Mouse (Mus musculus): Measurements from ENCODE around the gene Lck. TPM values are rescaled to one million over a fixed set of nuclear protein-coding genes. Genes with fewer than 3 reads are reported as not detected.

Lck gene
- polyA plus RNA-seq, 1 experiment from 2014 or later = 12.6 TPM

GRCm38 (mm10) chr4:129513086-129513767 lies 60.2 kb downstream of the Lck start, which contains the start of gene Marcksl1:
Gene Marcksl1 (plus strand): TSS chr4:129513581.
- peak within 1 kb of the TSS; percentile 98 for H3K27ac ChIP-seq
- peaks cover 47% of the 10 kb centered on the region for H3K4me1 ChIP-seq
- peak; percentile 81 for ATAC-seq (ENCODE audit: insufficient number of reproducible peaks, insufficient read depth, low FRiP score, low TSS enrichment)
- 4% methylated on average over 45 of the region's 47 CpGs for WGBS
- peak within 1 kb of the TSS; percentile 100 for H3K9ac ChIP-seq
- H3K4me2 ChIP-seq (replicated peaks) = peak within 1 kb of the TSS; percentile 92
- H3K9me3 ChIP-seq = no peaks in the 10 kb centered on the region
- peak within 1 kb of the TSS; percentile 99 for H3K4me3 ChIP-seq
- peaks cover 29% of the 10 kb centered on the region for H3K36me3 ChIP-seq
- no peaks in the 10 kb centered on the region for H3K27me3 ChIP-seq

GRCm38 (mm10) chr4:129511413-129512096 lies 61.9 kb downstream of the Lck start:
- Histone ChIP-seq H3K4me3 (no peak overlapping the region), H3K27me3 (no peaks in the 10 kb centered on the region), H3K9ac (0 out of 2 replicates have a peak overlapping the region, but pooled peaks have one; percentile 29), H3K4me2 (replicated peaks) (no peak overlapping the region), H3K36me3 (peaks cover 16% of the 10 kb centered on the region), H3K4me1 (peaks cover 46% of the 10 kb centered on the region), H3K9me3 (no peaks in the 10 kb centered on the region), H3K27ac (peak overlapping the region; percentile 58; the same call in 1 of the 2 replicates)
- WGBS = 18% methylated on average over 6 of the region's 6 CpGs
- no peak for ATAC-seq (ENCODE audit: insufficient number of reproducible peaks, insufficient read depth, low FRiP score, low TSS enrichment)

- H3K27ac ChIP-seq = peak overlapping the region; percentile 58; the same call in 1 of the 2 replicates
- peaks cover 10% of the 10 kb centered on the region; the same call in 1 of the 2 replicates for H3K36me3 ChIP-seq
- H3K4me3 ChIP-seq = no peak overlapping the region
- no peaks in the 10 kb centered on the region for H3K27me3 ChIP-seq
- 34% methylated on average over 6 of the region's 6 CpGs for WGBS
- ATAC-seq (ENCODE audit: insufficient number of reproducible peaks, insufficient read depth, low FRiP score, low TSS enrichment) = no peak
- no peaks in the 10 kb centered on the region for H3K9me3 ChIP-seq
- H3K4me1 ChIP-seq = peaks cover 43% of the 10 kb centered on the region
- no peak overlapping the region for H3K4me2 ChIP-seq (replicated peaks)
- H3K9ac ChIP-seq = no peak overlapping the region
These were observed 62.6 kb downstream of the Lck start for GRCm38 (mm10) chr4:129510723-129511412.

GRCm38 (mm10) chr4:129509650-129510049 lies 63.8 kb downstream of the Lck start:
- Histone ChIP-seq H3K4me3 (no peak overlapping the region), H3K27ac (peak overlapping the region; percentile 60; the same call in 1 of the 2 replicates), H3K9ac (0 out of 2 replicates have a peak overlapping the region, but pooled peaks have one; percentile 30), H3K9me3 (no peaks in the 10 kb centered on the region), H3K4me1 (peaks cover 32% of the 10 kb centered on the region), H3K27me3 (no peaks in the 10 kb centered on the region), H3K36me3 (no peaks in the 10 kb centered on the region), H3K4me2 (replicated peaks) (no peak overlapping the region)
- ATAC-seq (ENCODE audit: insufficient number of reproducible peaks, insufficient read depth, low FRiP score, low TSS enrichment) = no peak
- WGBS = 70% methylated on average over 3 of the region's 3 CpGs

DNA sequence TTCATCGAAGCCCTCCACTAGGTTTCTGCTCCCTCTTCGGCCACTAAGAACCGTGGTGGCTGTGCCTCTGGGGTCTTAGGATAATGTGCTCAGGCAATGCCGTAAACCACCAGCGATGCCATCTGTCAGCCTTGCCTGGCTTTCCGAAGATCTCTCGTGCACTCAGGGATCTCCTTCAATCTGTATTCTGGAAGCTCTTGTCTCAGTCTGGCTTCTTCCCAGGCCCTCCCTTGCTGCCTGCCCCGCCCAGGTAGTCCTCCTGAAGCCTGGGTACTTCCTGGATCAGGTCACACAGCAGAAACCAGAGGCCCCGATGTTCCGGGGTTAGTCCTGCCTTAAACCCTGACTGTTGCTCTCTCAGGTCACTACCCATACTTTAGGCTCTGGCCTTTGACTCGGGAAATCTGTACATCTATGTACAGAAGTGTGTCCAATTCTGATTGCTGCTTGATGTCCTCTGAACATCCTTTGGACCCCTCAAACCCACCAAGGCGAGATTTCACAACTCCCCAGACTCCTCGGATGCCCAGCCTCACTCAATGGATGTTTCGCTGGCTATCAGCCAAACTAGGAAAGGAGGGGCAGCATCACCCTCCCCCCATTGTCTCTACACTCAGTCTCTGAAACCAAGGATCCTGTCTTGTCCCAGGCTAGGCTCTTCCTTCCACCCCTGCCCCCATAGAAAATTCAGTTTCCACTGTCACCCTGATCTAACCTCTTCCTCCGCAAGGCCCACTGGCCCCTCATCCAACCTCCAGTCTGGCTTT lies 64.4 kb downstream of the Lck start:
- H3K36me3 ChIP-seq = no peaks in the 10 kb centered on the region
- H3K4me2 ChIP-seq (replicated peaks) = no peak overlapping the region
- WGBS = 65% methylated on average over 15 of the region's 15 CpGs
- no peaks in the 10 kb centered on the region for H3K9me3 ChIP-seq
- H3K9ac ChIP-seq = 0 out of 2 replicates have a peak overlapping the region, but pooled peaks have one; percentile 30
- H3K4me3 ChIP-seq = no peak overlapping the region
- H3K27me3 ChIP-seq = no peaks in the 10 kb centered on the region
- ATAC-seq (ENCODE audit: insufficient number of reproducible peaks, insufficient read depth, low FRiP score, low TSS enrichment) = no peak
- peaks cover 32% of the 10 kb centered on the region for H3K4me1 ChIP-seq
- H3K27ac ChIP-seq = peak overlapping the region; percentile 60; the same call in 1 of the 2 replicates

GRCm38 (mm10) chr4:129508237-129508515 lies 65.3 kb downstream of the Lck start:
- ATAC-seq (ENCODE audit: insufficient number of reproducible peaks, insufficient read depth, low FRiP score, low TSS enrichment) = no peak
- no peak overlapping the region for H3K9ac ChIP-seq
- 59% methylated on average over 3 of the region's 3 CpGs for WGBS

GRCm38 (mm10) chr4:129507434-129508236 lies 65.8 kb downstream of the Lck start:
- H3K4me1 ChIP-seq = peaks cover 34% of the 10 kb centered on the region
- no peak overlapping the region for H3K9ac ChIP-seq
- WGBS = 61% methylated on average over 9 of the region's 10 CpGs
- ATAC-seq (ENCODE audit: insufficient number of reproducible peaks, insufficient read depth, low FRiP score, low TSS enrichment) = no peak
- H3K27ac ChIP-seq = no peak overlapping the region
- no peak overlapping the region for H3K4me2 ChIP-seq (replicated peaks)
- H3K36me3 ChIP-seq = no peaks in the 10 kb centered on the region
- no peaks in the 10 kb centered on the region for H3K9me3 ChIP-seq
- H3K27me3 ChIP-seq = no peaks in the 10 kb centered on the region
- no peak overlapping the region for H3K4me3 ChIP-seq

More at GRCm38 (mm10) chr4:129508237-129508515, 65.3 kb downstream of the Lck start:
- Histone ChIP-seq H3K4me1 (peaks cover 36% of the 10 kb centered on the region), H3K4me3 (no peak overlapping the region), H3K27ac (no peak overlapping the region), H3K9me3 (no peaks in the 10 kb centered on the region), H3K4me2 (replicated peaks) (no peak overlapping the region), H3K27me3 (no peaks in the 10 kb centered on the region), H3K36me3 (no peaks in the 10 kb centered on the region)

GRCm38 (mm10) chr4:129505511-129505910 lies 67.9 kb downstream of the Lck start:
- ATAC-seq (ENCODE audit: insufficient number of reproducible peaks, insufficient read depth, low FRiP score, low TSS enrichment) = no peak
- whole genome bisulfite sequencing = 85% methylated on average over 3 of the region's 3 CpGs
- Histone ChIP-seq H3K4me2 (replicated peaks) (no peak overlapping the region), H3K27me3 (no peaks in the 10 kb centered on the region), H3K9me3 (no peaks in the 10 kb centered on the region), H3K27ac (no peak overlapping the region), H3K4me3 (no peak overlapping the region), H3K36me3 (no peaks in the 10 kb centered on the region), H3K9ac (no peak overlapping the region), H3K4me1 (peaks cover 21% of the 10 kb centered on the region; the same call in 1 of the 2 replicates)

GRCm38 (mm10) chr4:129502901-129503444 lies 70.5 kb downstream of the Lck start:
- WGBS = 65% methylated on average over 11 of the region's 11 CpGs
- H3K9me3 ChIP-seq = no peaks in the 10 kb centered on the region

DNA sequence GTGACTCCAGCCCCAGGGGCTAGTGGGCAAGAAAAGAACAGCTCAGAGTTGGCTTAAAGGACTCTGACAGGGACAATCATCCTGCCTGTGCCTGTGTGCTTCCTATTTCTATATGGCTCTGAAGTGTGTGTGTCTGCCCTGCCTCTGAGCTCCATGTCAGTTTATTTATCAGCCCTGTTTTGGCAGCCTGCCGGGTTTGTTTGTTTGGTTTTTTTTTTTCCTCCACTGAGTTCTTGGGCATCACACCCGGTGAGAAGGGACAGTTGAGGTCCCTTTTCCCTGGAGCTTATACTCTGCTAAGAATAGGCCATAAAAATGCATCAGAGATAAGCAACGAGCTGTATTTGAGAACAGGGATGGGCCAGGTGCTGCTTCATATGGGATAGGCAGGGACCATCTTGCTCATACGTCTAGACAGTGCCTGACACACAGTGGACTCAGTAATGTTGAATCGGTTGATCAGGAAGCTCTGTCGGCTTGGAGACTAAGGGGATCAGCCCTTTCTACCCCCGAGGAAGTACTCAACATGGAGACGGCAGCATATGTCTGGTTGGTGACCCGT lies 71.0 kb downstream of the Lck start:
- H3K4me2 ChIP-seq (replicated peaks) = no peak overlapping the region
- 69% methylated on average over 9 of the region's 9 CpGs for WGBS
- H3K9ac ChIP-seq = no peak overlapping the region
- no peaks in the 10 kb centered on the region for H3K9me3 ChIP-seq
- no peak for ATAC-seq (ENCODE audit: insufficient number of reproducible peaks, insufficient read depth, low FRiP score, low TSS enrichment)
- peaks cover 10% of the 10 kb centered on the region; the same call in 1 of the 2 replicates for H3K4me1 ChIP-seq
- no peaks in the 10 kb centered on the region for H3K27me3 ChIP-seq
- no peak overlapping the region for H3K4me3 ChIP-seq
- H3K27ac ChIP-seq = no peak overlapping the region
- no peaks in the 10 kb centered on the region for H3K36me3 ChIP-seq

More at GRCm38 (mm10) chr4:129502901-129503444, 70.5 kb downstream of the Lck start:
- Histone ChIP-seq H3K27ac (no peak overlapping the region), H3K27me3 (no peaks in the 10 kb centered on the region), H3K4me2 (replicated peaks) (no peak overlapping the region), H3K36me3 (no peaks in the 10 kb centered on the region), H3K4me1 (peaks cover 10% of the 10 kb centered on the region; the same call in 1 of the 2 replicates), H3K9ac (no peak overlapping the region), H3K4me3 (no peak overlapping the region)
- ATAC-seq (ENCODE audit: insufficient number of reproducible peaks, insufficient read depth, low FRiP score, low TSS enrichment) = no peak
